Mouse (Mus musculus) erythroblast, embryonic 14.5 days (primary cell): ENCODE data around the gene Gpatch1.

Experiments
- GATA1 ChIP-seq: IDR thresholded peaks from 2 replicates; pipeline ENCODE4 v1.6.1; 2012; ENCODE audit warnings: low read length, inconsistent platforms, mixed read lengths
- TAL1 ChIP-seq: IDR thresholded peaks from 3 replicates; pipeline ENCODE4 v1.6.1; 2012; ENCODE audit warnings: low read length, inconsistent platforms, mixed read lengths

- TF ChIP-seq GATA1 (no peak), TAL1 (no peak)
Measured at GRCm38 (mm10) chr7:35297886-35298285, 20.4 kb downstream of the Gpatch1 start.
